Mouse (Mus musculus): ENCODE measurements at regions not wholly inside any gene's neighbourhood (a gene's known extent, or its start where the extent isn't known, plus 50 kb on each side); places are given as distances from the start of the nearest gene placed in this dataset.

DNA sequence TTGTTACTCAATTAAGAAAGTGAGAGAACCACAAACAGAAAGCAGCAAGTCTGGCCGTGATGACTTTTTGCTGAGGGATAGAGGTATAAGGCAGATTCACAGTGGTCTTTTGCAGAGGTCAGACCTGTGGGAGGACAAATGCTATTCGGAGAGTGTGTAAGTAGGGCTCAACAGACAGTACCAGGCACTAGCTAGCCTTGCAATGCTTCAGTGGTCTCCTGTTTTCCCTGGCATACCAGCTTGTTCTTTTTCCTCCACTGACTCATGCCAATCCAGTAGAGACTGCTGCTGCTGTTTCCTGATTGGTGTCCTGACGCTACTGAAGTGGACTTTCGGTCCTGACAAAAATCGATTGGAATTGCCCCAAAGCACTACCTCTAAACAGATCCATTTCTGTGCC, 166.4 kb downstream of the Tlr4 start:
- no peak for DNase-seq (ENCODE audit: extremely low spot score in 1 of 2, low spot score in 1 of 2)

DNA sequence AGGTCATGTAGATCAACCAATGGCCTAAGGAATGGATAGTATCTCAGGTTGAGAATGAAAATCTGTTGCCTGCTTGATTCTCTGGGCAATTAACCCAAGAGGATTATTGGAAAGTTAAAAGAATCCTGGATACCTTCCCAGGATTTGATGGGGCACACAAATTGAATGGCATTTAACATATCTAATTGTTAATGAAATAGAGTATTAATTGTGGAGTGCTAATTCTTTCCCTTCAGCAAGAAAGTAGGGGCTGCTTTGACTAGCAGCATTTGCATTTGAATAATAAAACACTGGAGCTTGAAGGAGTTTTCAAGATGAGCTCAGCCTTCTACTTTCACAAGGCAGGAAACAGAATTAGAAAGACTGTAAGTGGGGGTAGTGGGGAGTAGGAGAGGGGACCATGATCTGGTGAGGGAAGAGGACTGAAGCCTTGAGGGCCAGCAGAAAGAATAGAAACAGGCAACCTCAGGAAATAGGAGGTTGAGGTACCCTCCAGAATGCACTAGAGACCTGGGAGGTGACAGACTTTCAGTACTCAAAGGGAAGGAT, 178.9 kb downstream of the Tlr4 start:
- peak in 1 of 2 experiments; percentile 0 for DNase-seq (ENCODE audit: extremely low spot score in 1 of 2, low spot score in 1 of 2)

GRCm38 (mm10) chr4:67011682-67012081, 184.3 kb downstream of the Tlr4 start:
- DNase-seq (ENCODE audit: extremely low spot score in 1 of 2, low spot score in 1 of 2): no peak

DNA sequence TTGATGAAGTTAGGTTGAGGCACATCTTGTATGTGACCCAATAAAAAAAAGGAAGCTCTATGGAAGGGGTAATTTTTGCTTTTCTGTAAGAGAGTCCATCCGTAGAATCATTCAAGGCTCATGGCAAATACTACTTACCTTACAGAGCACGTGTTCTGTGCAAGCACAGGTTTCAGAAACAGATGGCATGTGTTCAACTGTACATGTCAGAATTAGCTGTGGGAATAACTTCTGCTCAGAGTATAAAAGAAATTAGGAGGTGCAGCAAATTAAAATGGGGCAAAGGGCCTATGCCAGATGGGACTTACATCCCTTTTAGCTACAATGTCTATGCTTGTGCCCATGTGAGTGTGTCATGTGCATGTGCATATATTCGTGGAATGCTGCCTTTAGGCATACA, 216.7 kb downstream of the Tlr4 start:
- DNase-seq (ENCODE audit: extremely low spot score in 1 of 2, low spot score in 1 of 2): no peak
